Mouse (Mus musculus) thymus, adult 2 months (tissue): ENCODE measurements around the gene Olfr1183.

ENCODE experiments used
- CTCF ChIP-seq: fragments of 200-500 bp; IDR thresholded peaks from 2 replicates; pipeline ENCODE4 v1.5.1; 2012; ENCODE audit warnings: mild to moderate bottlenecking, control low read depth, low read length, moderate library complexity, borderline replicate concordance; ENCODE audit not compliant: control insufficient read depth, poor library complexity, insufficient read depth; ENCODE audit errors: extremely low read depth
- POLR2A ChIP-seq: fragments of 200-500 bp; IDR thresholded peaks from 2 replicates; pipeline ENCODE4 v1.6.1; 2012; ENCODE audit warnings: mild to moderate bottlenecking, low read length, control low read depth, moderate library complexity; ENCODE audit not compliant: control insufficient read depth, poor library complexity, insufficient read depth; ENCODE audit errors: extremely low read depth

DNA sequence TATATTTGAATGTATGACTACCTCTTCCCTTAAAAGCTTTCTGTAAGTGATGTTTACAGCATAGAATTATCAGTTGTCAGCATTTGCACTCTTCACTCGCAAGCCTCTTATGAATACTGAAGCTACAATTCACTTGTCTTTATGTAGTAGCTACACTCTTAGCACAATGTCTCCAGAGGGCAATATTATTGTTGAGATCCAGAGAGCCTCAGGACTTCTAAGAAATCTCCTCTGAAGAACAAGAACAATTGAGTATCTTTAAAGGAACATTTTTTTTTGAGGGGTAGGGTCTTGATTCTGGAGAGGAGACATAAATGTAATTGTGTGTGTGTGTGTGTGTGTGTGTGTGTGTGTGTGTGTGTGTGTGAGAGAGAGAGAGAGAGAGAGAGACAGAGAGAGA, 28.6 kb upstream of the Olfr1183 start, which contains the start of gene Olfr1181:
- TF ChIP-seq POLR2A, result no peak
- no peak for TF ChIP-seq CTCF
